Mouse (Mus musculus) common myeloid progenitor, adult 5-6 weeks (primary cell): ENCODE measurements around the gene Tgfbr3. TPM values are rescaled to one million over a fixed set of nuclear protein-coding genes. Genes with fewer than 3 reads are reported as not detected.

Experiments used
- ATAC-seq: replicated peaks from 2 replicates; pipeline ENCODE4 v1.8.0; 2016; ENCODE audit warnings: low read depth, mild to moderate bottlenecking, moderate TSS enrichment, inconsistent platforms; ENCODE audit not compliant: poor library complexity, severe bottlenecking
- total RNA-seq: library from RNA; stranded (forward); fragments of 200-1000, 187-1606 nt; gene quantifications from 2 replicates; pipeline ENCODE4 v1.2.3, GENCODE M21; 2017

Gene Tgfbr3
- 15.9 and 21.3 TPM in 2 replicates for total RNA-seq

DNA sequence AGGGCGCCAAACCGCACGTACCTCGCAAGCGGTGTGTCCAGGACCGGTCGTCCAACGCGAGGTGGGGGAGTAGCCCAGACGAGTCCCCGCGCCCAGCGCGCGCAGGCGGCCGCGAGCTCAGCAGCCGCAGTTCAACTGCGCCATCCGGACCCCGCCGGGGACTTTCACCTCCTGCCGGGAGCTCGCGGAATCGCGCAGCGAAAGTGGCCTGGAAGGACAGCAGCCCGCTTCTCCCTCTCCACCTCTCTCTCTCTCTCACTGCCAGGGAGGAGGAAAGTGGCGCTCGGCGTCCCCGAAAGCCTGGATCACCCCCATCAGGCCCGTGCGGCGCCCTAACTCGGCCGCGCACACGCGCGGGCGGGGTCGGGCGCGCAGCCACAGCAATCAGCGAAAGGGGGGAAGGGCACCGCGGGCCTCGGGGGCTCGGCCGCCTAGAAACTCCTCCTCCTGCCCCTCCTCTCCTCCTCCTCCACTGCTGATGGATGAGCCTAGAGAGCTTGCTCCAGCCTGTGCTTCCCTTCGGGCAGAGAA is at the start of gene Tgfbr3:
TSS of gene Tgfbr3 (minus strand) at position 396 of the 531 bp plus-strand sequence.
- peak; percentile 66 for ATAC-seq

DNA sequence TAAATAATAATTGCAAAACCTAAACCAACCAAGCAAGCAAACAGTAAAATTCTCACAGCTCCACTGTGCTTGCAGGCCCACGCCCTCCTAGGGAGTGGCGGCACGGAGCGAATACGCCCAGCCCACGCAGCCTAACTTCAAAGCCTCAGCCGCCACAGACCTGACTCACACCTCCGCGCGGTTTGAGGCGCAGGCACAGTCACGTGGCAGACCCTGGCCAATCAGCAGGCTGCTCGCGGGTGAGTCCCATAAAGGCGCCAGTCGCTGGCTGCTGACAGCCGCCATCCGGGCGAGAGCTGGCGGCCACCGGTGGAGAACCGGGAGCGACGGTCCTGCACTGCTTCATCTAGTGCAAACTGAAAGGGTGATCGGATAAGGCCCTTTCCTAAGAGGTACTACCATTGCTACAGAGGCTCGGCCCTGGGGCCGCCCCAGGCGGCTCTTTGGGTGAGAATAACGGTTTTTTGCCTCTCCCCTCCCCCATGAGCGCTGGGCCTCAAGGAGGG is 41.5 kb upstream of the Tgfbr3 start, which contains the start of gene Brdt:
TSS of gene Brdt (plus strand) at position 244 of the 506 bp plus-strand sequence.
- no peak for ATAC-seq

DNA sequence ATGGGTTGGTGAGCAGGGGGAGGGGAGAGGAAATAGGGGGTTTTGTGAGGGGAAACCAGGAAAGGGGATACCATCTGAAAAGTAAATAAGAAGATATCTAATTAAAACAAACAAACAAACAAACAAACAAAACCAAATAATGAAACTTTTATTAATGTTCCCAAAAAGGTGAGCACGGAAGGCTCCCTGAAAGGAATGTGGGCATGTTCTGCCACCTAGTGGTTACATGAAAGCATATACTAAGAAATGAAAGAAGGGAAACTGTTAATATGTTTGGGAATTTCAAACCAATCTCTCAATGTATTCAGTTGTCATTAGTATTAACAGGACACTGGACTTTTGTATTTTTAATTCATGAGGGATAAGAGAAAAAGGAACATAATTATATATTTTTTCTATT is 31.3 kb upstream of the Tgfbr3 start:
- ATAC-seq: 0 out of 2 replicates have a peak, but pooled peaks have one; percentile 54

DNA sequence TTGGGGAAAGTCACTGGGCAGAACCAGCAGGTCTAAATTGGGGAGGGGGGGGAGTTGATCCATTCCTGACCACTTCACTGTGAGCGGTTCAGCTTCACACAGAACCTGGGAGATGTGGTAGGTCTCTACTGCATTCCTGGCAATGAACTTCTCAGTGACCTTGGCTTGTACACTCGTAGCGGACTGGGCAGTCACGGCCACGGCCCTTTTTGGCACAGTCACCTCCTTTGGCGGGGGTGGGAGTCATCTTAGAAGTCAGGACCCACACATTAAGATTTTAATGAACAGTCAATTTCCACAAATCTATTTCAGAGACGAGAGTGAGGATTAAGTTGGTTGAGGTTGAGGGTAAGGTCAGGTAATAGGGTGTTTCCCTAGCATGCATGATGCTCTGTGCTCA is 27.7 kb upstream of the Tgfbr3 start:
- no peak for ATAC-seq

GRCm38 (mm10) chr5:107307432-107307831 is 18.0 kb upstream of the Tgfbr3 start:
- ATAC-seq: no peak

DNA sequence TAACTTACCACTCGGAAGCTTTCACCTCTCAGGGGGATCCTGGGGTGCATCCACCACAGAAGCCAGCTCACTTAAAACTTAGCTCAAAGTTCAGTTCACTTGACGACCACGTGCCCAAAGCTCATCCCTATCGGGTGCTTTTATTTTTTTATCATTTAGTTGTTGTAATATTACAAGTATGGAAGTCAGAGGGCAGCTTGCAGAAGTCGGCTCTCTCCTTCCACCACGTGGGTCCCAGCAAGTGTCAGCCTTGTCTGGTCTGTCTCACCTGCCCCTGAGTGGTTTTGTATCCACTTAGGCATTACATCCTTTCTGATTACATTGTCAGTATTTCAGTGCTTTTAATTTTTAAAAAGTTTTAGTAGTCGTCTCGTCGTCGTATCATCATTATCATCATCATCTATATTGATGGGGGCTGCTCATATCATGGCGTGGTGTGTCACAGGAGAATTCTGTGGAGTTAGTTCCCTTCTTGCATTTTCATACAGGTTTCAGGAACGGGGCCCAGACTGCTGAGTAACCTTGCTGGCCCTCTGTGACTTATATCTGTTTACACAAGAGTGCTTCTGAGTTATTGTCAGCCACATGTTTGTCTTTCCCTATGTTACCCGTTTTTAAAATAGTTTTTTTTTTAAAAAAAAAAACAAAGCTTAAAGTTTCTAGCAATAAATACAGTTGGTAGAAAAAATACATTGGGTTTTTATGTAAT is 14.8 kb upstream of the Tgfbr3 start:
- no peak for ATAC-seq

DNA sequence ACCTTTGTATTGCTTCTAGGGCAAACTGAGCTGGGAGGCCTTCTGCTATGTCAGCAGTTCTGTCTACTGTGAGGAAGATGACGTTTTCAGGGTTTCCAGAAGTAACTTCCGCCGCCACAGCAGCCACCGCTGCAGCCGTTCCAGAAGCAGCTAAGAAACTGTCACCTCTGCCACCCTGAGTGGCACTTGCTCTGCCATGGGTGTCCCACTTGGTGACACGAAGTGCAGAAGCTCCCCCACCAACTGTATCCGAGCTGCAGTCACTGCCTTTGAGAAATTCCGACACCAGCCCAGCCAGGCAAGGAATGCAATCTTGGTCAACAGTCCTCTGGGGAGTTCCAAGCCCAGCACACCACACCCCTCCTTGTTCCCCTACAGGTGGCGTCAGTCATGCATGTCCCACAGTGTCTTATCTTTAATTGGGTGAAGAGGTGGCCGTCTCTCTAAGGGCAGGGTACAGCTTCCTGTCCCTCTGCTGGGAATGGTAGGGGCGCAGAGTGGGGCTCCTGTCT is 14.0 kb upstream of the Tgfbr3 start:
- ATAC-seq: peak; percentile 72

DNA sequence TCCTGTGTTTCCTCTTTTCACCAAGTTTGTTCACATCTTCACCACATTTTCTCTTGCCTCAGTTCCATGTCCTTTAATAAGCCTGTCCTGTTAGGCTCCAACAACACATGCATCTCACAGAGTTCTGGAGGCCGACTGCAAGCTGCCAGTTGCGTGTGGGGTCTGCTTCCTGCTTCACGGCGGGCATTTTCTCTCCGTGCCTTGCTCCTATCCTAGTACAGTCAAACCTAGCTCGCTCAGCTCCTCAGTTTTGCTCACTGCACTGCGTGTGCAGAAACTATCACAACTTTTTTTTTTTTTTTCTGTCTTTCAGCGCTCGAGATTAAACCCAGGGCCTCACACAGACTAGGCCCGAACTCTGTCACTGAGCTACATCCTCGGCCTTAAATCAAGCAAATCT is 9.4 kb upstream of the Tgfbr3 start:
- ATAC-seq: no peak

GRCm38 (mm10) chr5:107296512-107297322 is 7.3 kb upstream of the Tgfbr3 start:
- ATAC-seq: no peak

DNA sequence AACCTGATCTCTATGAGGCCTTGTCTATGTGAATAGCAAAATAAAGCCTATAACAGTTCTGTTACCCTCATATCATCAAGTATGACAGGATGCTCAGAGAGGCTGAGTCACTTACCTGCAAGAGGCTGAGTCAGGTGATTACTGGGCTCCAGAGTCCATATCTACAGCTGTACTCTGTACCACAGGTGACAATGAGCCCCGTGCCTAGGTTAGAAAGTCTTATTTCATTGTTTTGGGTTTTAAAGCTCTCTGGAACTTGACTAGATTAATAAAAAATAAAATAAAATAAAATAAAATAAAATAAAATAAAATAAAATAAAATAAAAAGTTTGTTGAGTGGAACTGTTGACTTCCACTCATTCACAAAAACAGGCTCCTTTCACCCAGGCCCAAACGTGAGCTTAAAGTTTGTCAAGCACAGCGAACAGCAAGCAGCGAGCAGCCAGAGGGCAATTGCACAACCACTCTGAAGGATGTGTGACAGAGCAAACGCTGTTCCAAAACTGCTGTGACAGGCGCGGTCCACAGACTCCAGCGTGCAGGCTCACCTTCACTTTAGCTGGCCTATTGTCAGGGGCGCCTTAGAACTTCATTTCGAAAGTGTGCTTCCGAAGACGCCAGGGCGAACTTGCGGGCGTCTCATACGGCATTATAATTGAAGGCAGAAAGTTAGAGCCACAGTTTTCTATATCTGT is 6.5 kb upstream of the Tgfbr3 start:
- ATAC-seq: 0 out of 2 replicates have a peak, but pooled peaks have one; percentile 27

DNA sequence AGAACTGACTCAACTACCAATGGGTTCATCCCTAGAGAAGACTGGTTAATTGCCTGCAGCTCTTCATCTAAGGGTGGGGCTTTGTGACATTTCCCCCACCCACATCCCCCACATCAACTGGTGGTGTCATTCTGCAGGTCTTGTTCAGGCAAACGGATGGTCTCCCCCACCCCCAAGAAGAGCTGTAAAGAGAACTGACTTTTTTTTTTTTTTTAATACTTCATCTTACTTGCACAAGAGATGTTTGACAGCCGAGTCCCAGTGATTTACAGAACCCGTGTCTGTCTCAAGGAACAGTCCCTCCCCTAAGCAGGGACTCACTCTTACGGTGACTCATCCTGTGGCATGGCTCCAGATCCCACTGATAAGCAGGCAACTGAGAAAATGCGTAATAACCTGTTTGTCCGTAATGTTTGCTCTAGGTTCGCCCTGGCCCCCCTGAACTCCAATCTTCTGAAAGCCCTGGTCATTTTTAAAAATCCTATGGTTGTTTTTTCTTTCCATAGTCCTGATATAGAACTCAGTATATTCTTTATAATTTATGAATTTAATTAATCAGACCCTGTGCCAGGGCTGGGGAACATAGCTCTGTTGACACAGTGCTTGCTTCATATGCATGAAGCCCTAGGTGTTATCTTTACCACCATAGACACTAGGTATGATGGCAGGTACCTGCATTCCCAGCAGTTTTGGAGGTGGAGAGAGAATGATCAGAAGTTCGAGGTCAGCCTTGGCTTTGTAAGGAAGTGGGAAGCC is 5.8 kb upstream of the Tgfbr3 start:
- ATAC-seq: peak; percentile 64

GRCm38 (mm10) chr5:107294041-107294440 is 4.6 kb upstream of the Tgfbr3 start:
- ATAC-seq: no peak

DNA sequence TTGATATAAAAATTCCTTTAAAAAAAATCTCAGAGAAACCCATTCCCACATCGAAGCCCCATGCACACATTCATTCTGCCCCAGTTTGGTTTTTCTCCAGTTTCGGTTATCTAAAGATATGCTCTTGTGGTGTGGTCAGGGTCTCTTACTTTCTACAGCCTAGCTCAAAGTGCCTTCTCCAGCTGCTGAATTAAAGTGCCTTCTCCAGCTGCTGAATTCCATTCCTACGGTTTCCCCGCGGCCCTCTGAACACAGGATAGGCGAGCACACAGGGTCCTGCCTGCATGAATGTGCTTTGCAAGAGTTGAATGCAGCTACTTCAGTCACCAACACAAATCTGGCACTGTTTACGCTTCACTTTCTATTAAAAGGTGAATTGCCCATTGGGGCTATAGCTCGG is 557 bp upstream of the Tgfbr3 start:
- ATAC-seq: no peak

GRCm38 (mm10) chr5:107288427-107289233 is 799 bp downstream of the Tgfbr3 start:
- ATAC-seq: peak; percentile 24

GRCm38 (mm10) chr5:107287908-107288267 is 1.5 kb downstream of the Tgfbr3 start:
- no peak for ATAC-seq

DNA sequence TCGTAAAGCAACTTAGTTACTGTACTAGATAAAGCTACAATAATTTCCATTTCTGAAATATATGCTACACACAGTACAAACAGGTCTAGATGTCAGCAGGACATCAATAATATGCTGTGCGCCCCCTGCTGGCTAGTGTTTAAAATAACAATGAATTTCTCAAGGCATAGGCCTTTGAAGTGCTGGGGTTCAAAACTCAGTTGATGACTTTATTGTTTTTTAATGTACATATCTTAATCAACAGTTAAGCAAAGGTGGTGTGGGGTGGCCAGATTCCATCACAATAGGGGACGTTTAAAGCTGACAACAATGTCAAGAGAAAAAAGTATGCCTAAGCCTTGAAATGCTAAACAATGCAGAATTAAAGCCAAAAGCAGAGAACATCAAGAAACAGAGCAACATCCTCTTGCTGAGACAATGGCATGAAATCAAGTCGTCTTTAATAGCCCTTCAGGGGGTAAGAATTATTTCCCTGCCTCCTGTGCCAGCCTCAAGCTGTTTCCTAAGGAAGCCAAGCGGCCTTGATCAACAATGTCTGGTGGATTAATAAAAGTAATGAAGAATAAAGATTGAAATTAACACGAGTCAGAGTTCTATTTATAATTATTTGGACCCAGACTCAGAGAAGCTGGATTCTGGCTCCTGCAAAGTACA is 2.0 kb downstream of the Tgfbr3 start:
- peak; percentile 43; the same call in 1 of the 2 replicates for ATAC-seq

GRCm38 (mm10) chr5:107285563-107285962 is 3.9 kb downstream of the Tgfbr3 start:
- no peak for ATAC-seq

DNA sequence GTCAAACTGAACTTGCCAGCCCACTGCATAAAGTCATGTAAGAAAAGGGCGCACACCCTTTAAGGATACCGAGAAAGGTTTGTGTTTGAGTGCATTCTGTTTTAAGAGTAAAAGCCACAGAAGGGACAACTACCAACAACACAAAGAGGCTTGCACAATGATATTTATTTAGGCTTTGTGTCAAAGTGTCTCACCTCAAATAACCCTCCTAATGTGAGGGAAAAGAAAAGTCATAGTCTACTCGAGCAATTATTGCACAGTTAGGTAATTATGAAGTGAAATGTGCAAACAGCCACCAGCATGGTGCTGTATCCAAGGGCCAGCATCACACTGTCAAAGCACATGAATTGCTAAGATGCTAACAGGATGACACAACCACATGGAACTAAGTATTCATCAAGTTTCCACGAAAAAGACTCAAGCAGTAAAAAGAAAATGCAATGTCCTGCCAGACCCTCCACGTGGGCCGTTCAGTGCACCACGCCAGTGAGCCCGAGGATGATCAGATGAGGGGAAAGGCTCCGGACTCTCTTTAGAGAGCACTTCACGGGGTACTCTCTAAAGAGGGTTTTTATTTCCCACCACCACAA is 5.4 kb downstream of the Tgfbr3 start:
- no peak for ATAC-seq
